Mouse (Mus musculus): ENCODE measurements at regions not wholly inside any gene's neighbourhood (a gene's known extent, or its start where the extent isn't known, plus 50 kb on each side); places are given as distances from the start of the nearest gene placed in this dataset.

GRCm38 (mm10) chr8:89871966-89872365 lies 476.2 kb downstream of the Tox3 start:
- TF ChIP-seq EP300 (IDR thresholded peaks at IDR 0.05; ENCODE audit: low read depth), result no peak
- no peak for TF ChIP-seq CTCF (IDR thresholded peaks at IDR 0.05; ENCODE audit: low read depth)
- no peaks in the 10 kb centered on the region for H3K9me3 ChIP-seq (ENCODE audit: control insufficient read depth, low read length)
- H3K36me3 ChIP-seq (replicated peaks; ENCODE audit: control insufficient read depth, insufficient read depth, low read depth), result no peaks in the 10 kb centered on the region
- no peak overlapping the region for H3K27ac ChIP-seq
- no peaks in the 10 kb centered on the region for H3K27me3 ChIP-seq (ENCODE audit: control insufficient read depth, insufficient read depth, low read length)
- 69% methylated on average over 5 of the region's 5 CpGs for WGBS (ENCODE audit: insufficient replicate concordance)
- no peak for ATAC-seq (ENCODE audit: insufficient read depth)
- no peak overlapping the region for H3K4me2 ChIP-seq (ENCODE audit: low read depth)
- H3K4me1 ChIP-seq (replicated peaks; ENCODE audit: control insufficient read depth in 2 of 2, insufficient read depth in 2 of 2, low read length in 1 of 2), result no peaks in the 10 kb centered on the region
- H3K9ac ChIP-seq (replicated peaks), result no peak overlapping the region
- H3K4me3 ChIP-seq (ENCODE audit: insufficient read depth in 1 of 2, low read depth in 2 of 2, low read length in 2 of 2), result no peak overlapping the region
- no peak for DNase-seq (ENCODE audit: low read depth in 3 of 3, low spot score in 3 of 3)

- Histone ChIP-seq H3K27ac (no peak overlapping the region), H3K4me2 (ENCODE audit: low read depth) (no peak overlapping the region), H3K4me1 (replicated peaks; ENCODE audit: control insufficient read depth in 2 of 2, insufficient read depth in 2 of 2, low read length in 1 of 2) (no peaks in the 10 kb centered on the region), H3K9ac (replicated peaks) (no peak overlapping the region), H3K9me3 (ENCODE audit: control insufficient read depth, low read length) (no peaks in the 10 kb centered on the region), H3K27me3 (ENCODE audit: control insufficient read depth, insufficient read depth, low read length) (no peaks in the 10 kb centered on the region), H3K4me3 (ENCODE audit: insufficient read depth in 1 of 2, low read depth in 2 of 2, low read length in 2 of 2) (no peak overlapping the region), H3K36me3 (replicated peaks; ENCODE audit: control insufficient read depth, insufficient read depth, low read depth) (no peaks in the 10 kb centered on the region)
- TF ChIP-seq CTCF (IDR thresholded peaks at IDR 0.05; ENCODE audit: low read depth), result no peak
- no peak for TF ChIP-seq EP300 (IDR thresholded peaks at IDR 0.05; ENCODE audit: low read depth)
- WGBS (ENCODE audit: insufficient replicate concordance), result 60% methylated on average over 3 of the region's 3 CpGs
- DNase-seq (ENCODE audit: low read depth in 3 of 3, low spot score in 3 of 3), result no peak
- ATAC-seq (ENCODE audit: insufficient read depth), result no peak
Measured at GRCm38 (mm10) chr8:89859813-89860212, 488.3 kb downstream of the Tox3 start.

GRCm38 (mm10) chr8:89858706-89859385 lies 489.3 kb downstream of the Tox3 start:
- ATAC-seq (ENCODE audit: insufficient read depth), result no peak
- no peak for DNase-seq (ENCODE audit: low read depth in 3 of 3, low spot score in 3 of 3)
- no peak overlapping the region for H3K4me3 ChIP-seq (ENCODE audit: insufficient read depth in 1 of 2, low read depth in 2 of 2, low read length in 2 of 2)

GRCm38 (mm10) chr8:89855556-89855955 lies 492.6 kb downstream of the Tox3 start:
- 73% methylated on average over 5 of the region's 5 CpGs for WGBS (ENCODE audit: insufficient replicate concordance)
- DNase-seq (ENCODE audit: low read depth in 3 of 3, low spot score in 3 of 3) (no peak), ATAC-seq (ENCODE audit: insufficient read depth) (no peak)
- Histone ChIP-seq H3K4me2 (ENCODE audit: low read depth) (no peak overlapping the region), H3K9me3 (ENCODE audit: control insufficient read depth, low read length) (no peaks in the 10 kb centered on the region), H3K4me1 (replicated peaks; ENCODE audit: control insufficient read depth in 2 of 2, insufficient read depth in 2 of 2, low read length in 1 of 2) (no peaks in the 10 kb centered on the region), H3K4me3 (ENCODE audit: insufficient read depth in 1 of 2, low read depth in 2 of 2, low read length in 2 of 2) (no peak overlapping the region), H3K27me3 (ENCODE audit: control insufficient read depth, insufficient read depth, low read length) (no peaks in the 10 kb centered on the region), H3K27ac (no peak overlapping the region), H3K9ac (replicated peaks) (no peak overlapping the region), H3K36me3 (replicated peaks; ENCODE audit: control insufficient read depth, insufficient read depth, low read depth) (no peaks in the 10 kb centered on the region)
- no peak for TF ChIP-seq CTCF (IDR thresholded peaks at IDR 0.05; ENCODE audit: low read depth)

More at GRCm38 (mm10) chr8:89858706-89859385, 489.3 kb downstream of the Tox3 start:
- no peak overlapping the region for H3K9ac ChIP-seq (replicated peaks)
- WGBS (ENCODE audit: insufficient replicate concordance), result 58% methylated on average over 7 of the region's 7 CpGs
- H3K27ac ChIP-seq, result no peak overlapping the region
- H3K9me3 ChIP-seq (ENCODE audit: control insufficient read depth, low read length), result no peaks in the 10 kb centered on the region
- no peaks in the 10 kb centered on the region for H3K27me3 ChIP-seq (ENCODE audit: control insufficient read depth, insufficient read depth, low read length)
- H3K36me3 ChIP-seq (replicated peaks; ENCODE audit: control insufficient read depth, insufficient read depth, low read depth), result no peaks in the 10 kb centered on the region
- TF ChIP-seq EP300 (IDR thresholded peaks at IDR 0.05; ENCODE audit: low read depth), result no peak
- TF ChIP-seq CTCF (IDR thresholded peaks at IDR 0.05; ENCODE audit: low read depth), result no peak
- no peaks in the 10 kb centered on the region for H3K4me1 ChIP-seq (replicated peaks; ENCODE audit: control insufficient read depth in 2 of 2, insufficient read depth in 2 of 2, low read length in 1 of 2)
- no peak overlapping the region for H3K4me2 ChIP-seq (ENCODE audit: low read depth)

GRCm38 (mm10) chr8:89850209-89850796 lies 497.8 kb downstream of the Tox3 start:
- H3K9me3 ChIP-seq (ENCODE audit: control insufficient read depth, low read length), result no peaks in the 10 kb centered on the region
- DNase-seq (ENCODE audit: low read depth in 3 of 3, low spot score in 3 of 3), result no peak
- no peak overlapping the region for H3K4me3 ChIP-seq (ENCODE audit: insufficient read depth in 1 of 2, low read depth in 2 of 2, low read length in 2 of 2)
- peak; percentile 18; the same call in 1 of the 2 replicates for TF ChIP-seq CTCF (IDR thresholded peaks at IDR 0.05; ENCODE audit: low read depth)
- TF ChIP-seq EP300 (IDR thresholded peaks at IDR 0.05; ENCODE audit: low read depth), result no peak
- ATAC-seq (ENCODE audit: insufficient read depth), result no peak
- H3K27ac ChIP-seq, result no peak overlapping the region
- no peak overlapping the region for H3K9ac ChIP-seq (replicated peaks)
- H3K27me3 ChIP-seq (ENCODE audit: control insufficient read depth, insufficient read depth, low read length), result no peaks in the 10 kb centered on the region
- 31% methylated on average over 3 of the region's 3 CpGs for WGBS (ENCODE audit: insufficient replicate concordance)
- H3K36me3 ChIP-seq (replicated peaks; ENCODE audit: control insufficient read depth, insufficient read depth, low read depth), result no peaks in the 10 kb centered on the region
- no peaks in the 10 kb centered on the region for H3K4me1 ChIP-seq (replicated peaks; ENCODE audit: control insufficient read depth in 2 of 2, insufficient read depth in 2 of 2, low read length in 1 of 2)
- H3K4me2 ChIP-seq (ENCODE audit: low read depth), result no peak overlapping the region
